8 mouse cellular contexts compared by ENCODE assay signal in genomic region chr7:12998851-12999250, GRCm38 (mm10). TPM values are rescaled to one million over a fixed set of nuclear protein-coding genes. Genes with fewer than 3 reads are reported as not detected.
DNase-seq lines count a peak whose midpoint lies in the region; ATAC-seq lines count a peak whose summit lies in the region.

TSS of gene Trim28 (plus strand) at chr7:12999114.

- 87% methylated on average over 3 of the region's 3 CpGs for WGBS in kidney, embryonic 14.5 days
- WGBS in intestine, embryonic 15.5 days: 86% methylated on average over 3 of the region's 3 CpGs

- no peak for ATAC-seq in kidney, embryonic 14.5 days (ENCODE audit: low FRiP score, low TSS enrichment)
- ATAC-seq in intestine, embryonic 15.5 days: no peak
- ATAC-seq in megakaryocyte-erythroid progenitor cell, adult 5-6 weeks (replicated peaks; ENCODE audit: low FRiP score, low TSS enrichment, poor library complexity, severe bottlenecking): no peak

- H3K27ac ChIP-seq in kidney, embryonic 14.5 days (ENCODE audit: low read depth, low read length): no peak within 1 kb of the TSS
- H3K27ac ChIP-seq in intestine, embryonic 15.5 days: no peak within 1 kb of the TSS

- H3K9me3 ChIP-seq in kidney, embryonic 14.5 days (ENCODE audit: control insufficient read depth, low read length): no peaks in the 10 kb centered on the region
- no peaks in the 10 kb centered on the region for H3K9me3 ChIP-seq in intestine, embryonic 15.5 days

- H3K4me3 ChIP-seq in kidney, embryonic 14.5 days (ENCODE audit: low read length): no peak within 1 kb of the TSS
- H3K4me3 ChIP-seq in intestine, embryonic 15.5 days (replicated peaks): no peak within 1 kb of the TSS

- H3K4me1 ChIP-seq in kidney, embryonic 14.5 days (ENCODE audit: control insufficient read depth, insufficient read depth, low read length): no peaks in the 10 kb centered on the region
- no peaks in the 10 kb centered on the region for H3K4me1 ChIP-seq in intestine, embryonic 15.5 days (replicated peaks)

- DNase-seq in kidney, postnatal 10 days: no peak
- DNase-seq in adrenal gland, postnatal 25 days: no peak
- no peak for DNase-seq in gastrocnemius, postnatal 14 days
- no peak for DNase-seq in cerebellum, adult 11-12 months
- DNase-seq in MN1 (ENCODE audit: low spot score): no peak

- no peak within 1 kb of the TSS for H3K9ac ChIP-seq in kidney, embryonic 14.5 days (ENCODE audit: low read depth, low read length)
- no peak within 1 kb of the TSS for H3K9ac ChIP-seq in intestine, embryonic 15.5 days

- no peaks in the 10 kb centered on the region for H3K36me3 ChIP-seq in kidney, embryonic 14.5 days (ENCODE audit: control insufficient read depth, insufficient read depth, low read length)
- 0 out of 2 replicates have a peak, but pooled peaks cover under 1% of the 10 kb centered on the region for H3K36me3 ChIP-seq in intestine, embryonic 15.5 days

- no peaks in the 10 kb centered on the region for H3K27me3 ChIP-seq in kidney, embryonic 14.5 days (ENCODE audit: control insufficient read depth, insufficient read depth, low read length)
- H3K27me3 ChIP-seq in intestine, embryonic 15.5 days (replicated peaks): no peaks in the 10 kb centered on the region

- intact Hi-C loops in gastrocnemius, postnatal 14 days (cut with DNase I; ENCODE audit: low total_unique reads): loop anchor here (10.0 kb wide), 1 partner anchor 84 kb away; no protein-coding TSS in a partner anchor

- no peak within 1 kb of the TSS for H3K4me2 ChIP-seq in kidney, embryonic 14.5 days (replicated peaks; ENCODE audit: low read depth, low read length)
- no peak within 1 kb of the TSS for H3K4me2 ChIP-seq in intestine, embryonic 15.5 days (replicated peaks)

RNA-seq across cellular contexts. Expression of gene Trim28, which starts in this region (rescaled TPM):
- 433 and 514 TPM in 2 replicates for polyA plus RNA-seq in kidney, embryonic 14.5 days (2014; fragmentation: Nextera tagmentation; extraction: Ambion mirVana)
- 273 and 297 TPM in 2 replicates for total RNA-seq in adrenal gland, postnatal 25 days (2021)
- total RNA-seq in gastrocnemius, postnatal 14 days (2021): 10 to 100 TPM; 67.0 to 85.9 TPM
- 218 and 244 TPM in 2 replicates for polyA plus RNA-seq in intestine, embryonic 15.5 days (2015; fragmentation: Nextera tagmentation; extraction: Ambion mirVana)
- 654 and 831 TPM in 2 replicates for total RNA-seq in megakaryocyte-erythroid progenitor cell, adult 5-6 weeks (2014; fragmentation: Nextera tagmentation)
- total RNA-seq in megakaryocyte-erythroid progenitor cell, adult 5-6 weeks (2017): 556 and 566 TPM in 2 replicates
